Mouse (Mus musculus) CH12.LX (cell line): ENCODE measurements around the gene Lrig1. TPM values are rescaled to one million over a fixed set of nuclear protein-coding genes. Genes with fewer than 3 reads are reported as not detected.

Experiments
- DNase-seq: peaks from one replicate; pipeline ENCODE4 v3.0.0-alpha.2; 2013; ENCODE audit errors: extremely low read depth
- H3K27ac ChIP-seq: 2 replicates; pipeline ENCODE4 v1.5.1; 2012; ENCODE audit warnings: low read depth, mild to moderate bottlenecking, control low read depth, moderate library complexity; ENCODE audit not compliant: insufficient read depth
- H3K27me3 ChIP-seq: replicated peaks from 2 replicates; pipeline ENCODE3; 2012; ENCODE audit warnings: inconsistent platforms
- H3K36me3 ChIP-seq, 2 experiments: replicated peaks in 1 of 2; 2 replicates each; pipeline versions ENCODE3 to v1.6.1; 2012; ENCODE audit warnings: inconsistent platforms in 1 of 2, low read length in 1 of 2, mild to moderate bottlenecking in 1 of 2, mixed read lengths in 1 of 2, moderate library complexity in 1 of 2; ENCODE audit not compliant: control insufficient read depth in 1 of 2, insufficient read depth in 1 of 2
- H3K4me1 ChIP-seq, 2 experiments: 2 replicates each; pipeline ENCODE4 v1.6.1; 2012; ENCODE audit warnings: inconsistent platforms in 1 of 2, moderate library complexity in 1 of 2; ENCODE audit not compliant: insufficient read depth in 2 of 2, control insufficient read depth in 1 of 2
- H3K4me2 ChIP-seq: 2 replicates; pipeline ENCODE4 v1.6.1; 2012; ENCODE audit warnings: low read depth, mild to moderate bottlenecking, control low read depth; ENCODE audit not compliant: poor library complexity, insufficient read depth, severe bottlenecking
- H3K4me3 ChIP-seq, 3 experiments: fragments of 150-350 bp in 1 of 3; sonication (generic) in 1 of 3; replicated peaks in 1 of 3; 2 replicates each; pipeline versions ENCODE3 to v1.5.1; 2011 to 2012; ENCODE audit warnings: low read depth in 2 of 3, low read length in 2 of 3, mild to moderate bottlenecking in 2 of 3, moderate library complexity in 2 of 3, control low read depth in 1 of 3, improper control_type of control experiment in 1 of 3, inconsistent platforms in 1 of 3, mixed read lengths in 1 of 3; ENCODE audit not compliant: poor library complexity in 1 of 3
- H3K79me2 ChIP-seq: replicated peaks from 2 replicates; pipeline ENCODE4 v1.6.1; 2012; ENCODE audit warnings: mild to moderate bottlenecking, moderate library complexity; ENCODE audit not compliant: control insufficient read depth, poor library complexity, insufficient read depth, severe bottlenecking; ENCODE audit errors: extremely low read depth
- H3K9ac ChIP-seq: 2 replicates; pipeline ENCODE4 v1.6.1; 2012; ENCODE audit warnings: low read depth, mild to moderate bottlenecking, control low read depth, moderate library complexity; ENCODE audit not compliant: insufficient read depth
- H3K9me3 ChIP-seq: replicated peaks from 2 replicates; pipeline ENCODE3; 2012; ENCODE audit warnings: low read length, inconsistent platforms, mixed read lengths
- CHD1 ChIP-seq: IDR thresholded peaks from 2 replicates; pipeline ENCODE4 v1.6.1; 2012; ENCODE audit warnings: low read depth, low read length, improper control_type of control experiment, inconsistent platforms
- CHD2 ChIP-seq: IDR thresholded peaks from 2 replicates; pipeline ENCODE4 v1.6.1; 2011; ENCODE audit warnings: low read length, improper control_type of control experiment
- E2F4 ChIP-seq: IDR thresholded peaks from 2 replicates; pipeline ENCODE4 v1.6.1; 2011; ENCODE audit warnings: low read depth, low read length, improper control_type of control experiment; ENCODE audit not compliant: insufficient replicate concordance
- ELF1 ChIP-seq: IDR thresholded peaks from 2 replicates; pipeline ENCODE4 v1.6.1; 2014; ENCODE audit warnings: low read depth, mild to moderate bottlenecking, inconsistent platforms, low read length, improper control_type of control experiment
- EP300 ChIP-seq: IDR thresholded peaks from 2 replicates; pipeline ENCODE4 v1.6.1; 2011; ENCODE audit warnings: low read length, improper control_type of control experiment
- GABPA ChIP-seq: IDR thresholded peaks from 2 replicates; pipeline ENCODE4 v1.6.1; 2012; ENCODE audit warnings: low read depth, low read length, improper control_type of control experiment, inconsistent platforms; ENCODE audit not compliant: insufficient replicate concordance
- JUN ChIP-seq: IDR thresholded peaks from 2 replicates; pipeline ENCODE4 v1.6.1; 2011; ENCODE audit warnings: low read depth, mild to moderate bottlenecking, low read length, improper control_type of control experiment, moderate library complexity; ENCODE audit not compliant: insufficient read depth
- MAFK ChIP-seq: IDR thresholded peaks from 2 replicates; pipeline ENCODE4 v1.6.1; 2011; ENCODE audit warnings: low read length, improper control_type of control experiment; ENCODE audit not compliant: insufficient replicate concordance
- MYC ChIP-seq: IDR thresholded peaks from 2 replicates; pipeline ENCODE4 v1.6.1; 2011; ENCODE audit warnings: low read depth, mild to moderate bottlenecking, improper control_type of control experiment, low read length
- NELFE ChIP-seq: IDR thresholded peaks from 2 replicates; pipeline ENCODE4 v1.6.1; 2011; ENCODE audit warnings: low read depth, low read length, improper control_type of control experiment
- NRF1 ChIP-seq: IDR thresholded peaks from 2 replicates; pipeline ENCODE4 v1.6.1; 2014; ENCODE audit warnings: low read depth, mild to moderate bottlenecking, inconsistent platforms, low read length, improper control_type of control experiment, moderate library complexity
- PAX5 ChIP-seq: IDR thresholded peaks from 2 replicates; pipeline ENCODE4 v1.6.1; 2012; ENCODE audit warnings: low read length, inconsistent platforms, mixed read lengths
- RAD21 ChIP-seq: IDR thresholded peaks from 2 replicates; pipeline ENCODE4 v1.6.1; 2011; ENCODE audit warnings: low read depth, mild to moderate bottlenecking, low read length, improper control_type of control experiment, moderate library complexity
- RCOR1 ChIP-seq: conservative IDR thresholded peaks from 2 replicates; pipeline ENCODE4 v1.6.1; 2012; ENCODE audit warnings: low read depth, mild to moderate bottlenecking, inconsistent platforms, low read length, improper control_type of control experiment
- SIN3A ChIP-seq: IDR thresholded peaks from 2 replicates; pipeline ENCODE4 v1.6.1; 2012; ENCODE audit warnings: low read length, improper control_type of control experiment, inconsistent platforms
- SMC3 ChIP-seq: IDR thresholded peaks from 2 replicates; pipeline ENCODE4 v1.6.1; 2011; ENCODE audit warnings: low read depth, low read length, improper control_type of control experiment
- TCF12 ChIP-seq: IDR thresholded peaks from 2 replicates; pipeline ENCODE4 v1.6.1; 2014; ENCODE audit warnings: low read depth, mild to moderate bottlenecking, inconsistent platforms, low read length, improper control_type of control experiment
- UBTF ChIP-seq: IDR thresholded peaks from 2 replicates; pipeline ENCODE4 v1.6.1; 2012; ENCODE audit warnings: low read depth, mild to moderate bottlenecking, inconsistent platforms, low read length, improper control_type of control experiment, moderate library complexity
- USF1 ChIP-seq: IDR thresholded peaks from 2 replicates; pipeline ENCODE4 v1.6.1; 2014; ENCODE audit warnings: low read depth, mild to moderate bottlenecking, inconsistent platforms, low read length, improper control_type of control experiment
- ZC3H11A ChIP-seq: IDR thresholded peaks from 2 replicates; pipeline ENCODE4 v1.6.1; 2012; ENCODE audit warnings: low read depth, mild to moderate bottlenecking, inconsistent platforms, low read length, improper control_type of control experiment
- ZKSCAN1 ChIP-seq: IDR thresholded peaks from 2 replicates; pipeline ENCODE4 v1.6.1; 2012; ENCODE audit warnings: low read depth, inconsistent platforms, low read length, improper control_type of control experiment, borderline replicate concordance
- ZNF384 ChIP-seq: IDR thresholded peaks from 2 replicates; pipeline ENCODE4 v1.6.1; 2012; ENCODE audit warnings: low read depth, low read length, improper control_type of control experiment, inconsistent platforms
- dilution Hi-C: fragments of 300-500 bp; cut with MboI; formaldehyde crosslinking; loops from 2 replicates; pipeline ENCODE4 v1.14.3; 2020; ENCODE audit warnings: low sequenced_read_pairs; ENCODE audit not compliant: extremely low pct_unique_long_range_greater_than_20kb, extremely low pct_ligation_motif_present
- in situ Hi-C: fragments of 300-500 bp; cut with MboI; formaldehyde crosslinking; loops from 3 replicates; pipeline ENCODE4 v1.14.3; 2019; ENCODE audit warnings: low sequenced_read_pairs, low pct_ligation_motif_present, low pct_unique_long_range_greater_than_20kb, mixed read lengths
- polyA plus RNA-seq: library from polyadenylated mRNA; unstranded; fragments of >175 nt; gene quantifications from 2 replicates; pipeline ENCODE4 v1.2.1, GENCODE M21; 2012; ENCODE audit warnings: low read depth; ENCODE audit not compliant: insufficient read length
- total RNA-seq, 2 experiments: library from RNA; depleted of rRNA; stranded (reverse); fragments of 300-350 nt in 1 of 2; fragments of >200 nt in 1 of 2; gene quantifications; 2 replicates each; pipeline ENCODE4 v1.2.3; 2012 to 2014

Lrig1 gene
- total and polyA plus RNA-seq, 3 experiments: 0.43 TPM; not detected in 2

DNA sequence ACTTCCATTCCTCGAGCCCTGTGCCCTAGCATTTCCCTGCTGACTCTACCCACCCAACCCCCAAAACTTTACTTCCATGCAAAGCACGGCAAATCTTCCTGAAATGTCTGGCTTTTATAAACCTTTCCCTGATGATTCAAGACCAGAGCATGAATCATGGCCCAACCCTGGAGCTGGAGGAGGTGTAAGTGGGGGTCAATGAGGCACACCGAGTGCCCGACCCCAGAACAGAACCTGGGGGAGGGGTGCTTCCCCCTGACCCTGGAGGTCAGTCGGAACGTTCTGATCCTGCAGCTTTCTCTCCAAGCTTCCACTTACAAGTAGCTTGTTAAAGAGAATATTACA lies 41.9 kb downstream of the Lrig1 start:
- no peaks in the 10 kb centered on the region for H3K36me3 ChIP-seq
- no peak overlapping the region for H3K9ac ChIP-seq
- in situ Hi-C loops: no loop called here
- peaks cover 0 to 11% of the 10 kb centered on the region in 2 experiments; a peak in 2 of 4 replicates for H3K4me1 ChIP-seq
- DNase-seq: no peak
- H3K27ac ChIP-seq: no peak overlapping the region
- H3K79me2 ChIP-seq: no peaks in the 10 kb centered on the region
- dilution Hi-C loops: no loop called here
- H3K4me2 ChIP-seq: no peak overlapping the region
- H3K27me3 ChIP-seq: no peaks in the 10 kb centered on the region
- no peaks in the 10 kb centered on the region for H3K9me3 ChIP-seq
- no peak overlapping the region for H3K4me3 ChIP-seq
- TF ChIP-seq GABPA (no peak), NELFE (no peak), RCOR1 (no peak), ZC3H11A (no peak), CHD1 (no peak), ZKSCAN1 (no peak), USF1 (no peak), SIN3A (no peak), CHD2 (no peak)

DNA sequence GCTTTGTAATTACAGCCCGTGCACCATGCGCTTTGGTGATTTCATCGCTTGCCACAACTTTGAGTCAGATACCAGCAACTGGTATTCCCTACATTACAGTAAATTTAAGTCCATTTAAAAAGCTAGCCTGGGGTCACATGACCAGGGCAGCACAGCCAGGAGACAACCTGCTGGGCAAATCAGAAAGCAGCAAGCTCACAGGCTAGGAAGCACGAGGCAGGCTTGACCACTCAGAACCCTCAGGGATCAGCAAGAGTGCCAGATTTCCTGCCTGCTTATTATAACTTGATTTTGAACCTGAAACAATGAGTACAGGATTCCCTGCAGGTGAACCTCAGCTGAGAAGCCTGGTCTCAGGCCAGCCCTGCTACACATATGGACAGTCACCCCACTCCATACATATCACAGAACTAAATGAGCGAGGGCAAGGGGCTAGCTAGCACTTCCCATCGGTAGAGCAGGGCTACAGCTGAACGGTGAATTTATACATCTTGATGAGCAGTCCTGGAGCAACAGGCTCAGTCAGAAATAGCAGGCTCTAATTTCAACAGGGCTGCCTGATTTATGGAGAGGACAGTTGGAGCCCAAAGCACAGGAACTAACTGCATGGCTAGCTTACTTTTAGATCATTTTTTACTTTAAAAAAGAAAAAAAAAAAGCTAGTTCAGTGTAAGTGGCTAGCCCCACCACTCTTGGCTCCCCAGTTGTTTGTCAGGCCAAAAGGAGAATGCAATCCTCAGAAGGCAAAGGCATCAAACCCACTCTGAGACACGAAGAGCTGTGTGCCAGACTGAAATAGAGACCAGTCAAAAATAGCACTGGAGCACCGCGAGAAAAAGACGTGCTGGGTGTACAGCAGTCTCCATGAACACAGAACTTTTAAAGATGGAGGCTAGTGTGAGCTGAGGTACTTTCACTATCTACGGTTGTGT lies 42.5 kb downstream of the Lrig1 start:
- H3K36me3 ChIP-seq: no peaks in the 10 kb centered on the region
- no peak for TF ChIP-seq SMC3
- no peak for TF ChIP-seq ZNF384
- TF ChIP-seq ELF1: no peak
- no peak for TF ChIP-seq GABPA
- no peak for TF ChIP-seq JUN
- TF ChIP-seq TCF12: no peak
- no peak for TF ChIP-seq MYC
- no peak for TF ChIP-seq ZC3H11A
- no peak for TF ChIP-seq MAFK
- no peak for TF ChIP-seq EP300
- no peak for TF ChIP-seq UBTF
- TF ChIP-seq E2F4: no peak
- no peak for TF ChIP-seq RAD21
- no peak for TF ChIP-seq PAX5
- no peak for TF ChIP-seq NELFE
- TF ChIP-seq NRF1: no peak
- H3K9ac ChIP-seq: no peak overlapping the region
- dilution Hi-C loops (no loop called here), in situ Hi-C loops (no loop called here)
- DNase-seq: no peak
- H3K9me3 ChIP-seq: no peaks in the 10 kb centered on the region
- no peaks in the 10 kb centered on the region for H3K27me3 ChIP-seq
- H3K79me2 ChIP-seq: no peaks in the 10 kb centered on the region
- H3K4me3 ChIP-seq: no peak overlapping the region
- no peak overlapping the region for H3K27ac ChIP-seq
- peaks cover 0 to 11% of the 10 kb centered on the region in 2 experiments; a peak in 2 of 4 replicates for H3K4me1 ChIP-seq
- H3K4me2 ChIP-seq: no peak overlapping the region
